Mouse (Mus musculus) olfactory bulb, adult 2 months (tissue): Measurements from ENCODE around the gene Maneal. TPM values are rescaled to one million over a fixed set of nuclear protein-coding genes. Genes with fewer than 3 reads are reported as not detected.

Experiments
- H3K27ac ChIP-seq: fragments of 200-500 bp; 2 replicates; pipeline ENCODE4 v1.5.1; 2012; ENCODE audit warnings: low read depth, low read length; ENCODE audit not compliant: insufficient read depth
- H3K4me1 ChIP-seq: fragments of 200-500 bp; 2 replicates; pipeline ENCODE4 v1.6.1; 2012; ENCODE audit warnings: low read length; ENCODE audit not compliant: control insufficient read depth, insufficient read depth
- H3K4me3 ChIP-seq: fragments of 200-500 bp; 2 replicates; pipeline ENCODE4 v1.5.1; 2012; ENCODE audit warnings: mild to moderate bottlenecking, low read depth, low read length, moderate library complexity; ENCODE audit not compliant: insufficient read depth
- CTCF ChIP-seq: fragments of 200-500 bp; IDR thresholded peaks from 2 replicates; pipeline ENCODE4 v1.5.1; 2012; ENCODE audit warnings: low read depth, mild to moderate bottlenecking, low read length, moderate library complexity; ENCODE audit not compliant: insufficient read depth
- POLR2A ChIP-seq: fragments of 200-500 bp; IDR thresholded peaks from 2 replicates; pipeline ENCODE4 v1.6.1; 2012; ENCODE audit warnings: mild to moderate bottlenecking, low read depth, low read length, moderate library complexity; ENCODE audit not compliant: insufficient read depth
- WGBS: fragments of 180-500 bp; shearing (Covaris S2); methylation state at CpG from one replicate; pipeline ENCODE4 v1.1.7; 2018; 5-methylcytosine and 5-hydroxymethylcytosine counted together
- polyA plus RNA-seq: library from polyadenylated mRNA; stranded (reverse); fragments of >200 nt; gene quantifications from 2 replicates; pipeline ENCODE4 v1.2.4, GENCODE M21; 2012; ENCODE audit warnings: low replicate concordance; ENCODE audit not compliant: missing spikeins, insufficient read depth, insufficient read length

The Maneal gene
- polyA plus RNA-seq, 1 experiment, result not detected

GRCm38 (mm10) chr4:124889935-124890334, 28.0 kb upstream of the Maneal start:
- TF ChIP-seq CTCF, result no peak
- no peak for TF ChIP-seq POLR2A
- peaks cover 28% of the 10 kb centered on the region for H3K4me1 ChIP-seq
- H3K4me3 ChIP-seq, result no peak overlapping the region
- WGBS, result 67% methylated on average over 2 of the region's 2 CpGs
- H3K27ac ChIP-seq, result no peak overlapping the region

DNA sequence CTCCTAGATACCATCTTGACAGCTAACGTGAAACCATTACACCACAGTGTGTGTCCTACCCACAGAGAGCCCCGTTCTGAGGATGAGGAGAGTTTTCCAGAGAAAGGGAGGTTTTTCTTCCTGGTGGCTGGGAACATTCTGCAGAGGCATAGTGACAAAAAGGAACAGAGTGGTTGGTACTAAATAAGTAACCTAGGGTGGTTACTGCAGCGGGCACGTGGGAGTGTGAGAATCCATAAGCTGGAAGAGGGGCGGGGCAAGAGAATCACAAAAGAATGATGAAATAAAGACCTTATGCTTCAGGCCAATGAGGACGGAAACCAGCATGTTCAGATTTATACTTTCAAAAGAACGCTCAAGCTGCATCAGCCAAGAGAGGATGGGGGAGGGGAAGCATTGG, 26.7 kb upstream of the Maneal start:
- peaks cover 18% of the 10 kb centered on the region; the same call in 1 of the 2 replicates for H3K4me1 ChIP-seq
- H3K4me3 ChIP-seq, result no peak overlapping the region
- no peak for TF ChIP-seq POLR2A
- TF ChIP-seq CTCF, result no peak
- no peak overlapping the region for H3K27ac ChIP-seq
- WGBS, result 58% methylated on average over 7 of the region's 7 CpGs

- TF ChIP-seq POLR2A, result no peak
- Histone ChIP-seq H3K4me1 (peaks cover 17% of the 10 kb centered on the region), H3K4me3 (peak overlapping the region; percentile 56), H3K27ac (no peak overlapping the region)
- 2% methylated on average over 37 of the region's 37 CpGs for WGBS
These were observed 20.3 kb upstream of the Maneal start for GRCm38 (mm10) chr4:124882151-124882729.

GRCm38 (mm10) chr4:124881341-124881908, 19.5 kb upstream of the Maneal start:
- H3K4me3 ChIP-seq, result peak overlapping the region; percentile 56
- H3K27ac ChIP-seq, result no peak overlapping the region
- TF ChIP-seq CTCF, result peak; percentile 9; the same call in 1 of the 2 replicates
- TF ChIP-seq POLR2A, result peak; percentile 30; the same call in 1 of the 2 replicates
- WGBS, result under 1% methylated on average over 37 of the region's 37 CpGs
- H3K4me1 ChIP-seq, result peaks cover 17% of the 10 kb centered on the region

GRCm38 (mm10) chr4:124880599-124880998, 18.6 kb upstream of the Maneal start, which contains the start of gene Epha10:
Gene Epha10, plus strand, starts transcription at chr4:124880899.
- Histone ChIP-seq H3K27ac (peak within 1 kb of the TSS; percentile 12), H3K4me3 (peak within 1 kb of the TSS; percentile 56), H3K4me1 (peaks cover 13% of the 10 kb centered on the region)
- 6% methylated on average over 11 of the region's 11 CpGs for WGBS
- TF ChIP-seq CTCF (no peak), POLR2A (no peak)

DNA sequence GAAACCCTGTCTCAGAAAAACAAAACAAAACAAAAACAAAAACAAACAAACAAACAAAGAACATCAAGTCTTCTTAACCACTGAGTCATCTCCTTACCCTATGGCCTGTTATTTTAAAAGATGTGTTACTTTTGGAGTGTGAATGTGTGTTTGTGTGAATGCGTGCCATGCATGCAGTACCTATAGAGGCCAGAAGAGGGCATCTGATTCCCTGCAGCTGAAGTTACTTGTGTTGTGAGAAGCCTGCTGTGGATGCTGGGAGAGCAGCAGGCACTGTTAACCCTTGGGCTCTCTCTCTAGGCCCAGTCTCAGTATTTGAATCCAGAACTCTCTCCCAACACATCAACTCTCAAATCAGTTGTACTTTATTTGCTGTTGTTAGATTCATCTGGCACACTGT, 10.7 kb upstream of the Maneal start:
- WGBS, result 91% methylated on average over 1 of the region's 1 CpGs
- no peaks in the 10 kb centered on the region for H3K4me1 ChIP-seq
- H3K4me3 ChIP-seq, result no peak overlapping the region
- TF ChIP-seq POLR2A (no peak), CTCF (no peak)
- H3K27ac ChIP-seq, result no peak overlapping the region

- 22% methylated on average over 7 of the region's 7 CpGs for WGBS
- Histone ChIP-seq H3K4me3 (no peak overlapping the region), H3K27ac (no peak overlapping the region), H3K4me1 (peaks cover 11% of the 10 kb centered on the region; the same call in 1 of the 2 replicates)
- TF ChIP-seq POLR2A (no peak), CTCF (no peak)
These were observed 1.5 kb downstream of the Maneal start for GRCm38 (mm10) chr4:124860446-124860845.

- peaks cover 11% of the 10 kb centered on the region; the same call in 1 of the 2 replicates for H3K4me1 ChIP-seq
- 78% methylated on average over 5 of the region's 5 CpGs for WGBS
These were observed 3.6 kb downstream of the Maneal start for GRCm38 (mm10) chr4:124858370-124858769.

GRCm38 (mm10) chr4:124856294-124856693, 5.7 kb downstream of the Maneal start:
- peaks cover 18% of the 10 kb centered on the region for H3K4me1 ChIP-seq
- no peak for TF ChIP-seq CTCF
- TF ChIP-seq POLR2A, result no peak

More at GRCm38 (mm10) chr4:124858370-124858769, 3.6 kb downstream of the Maneal start:
- H3K4me3 ChIP-seq, result no peak overlapping the region
- no peak overlapping the region for H3K27ac ChIP-seq
- TF ChIP-seq CTCF, result no peak
- TF ChIP-seq POLR2A, result no peak

More at GRCm38 (mm10) chr4:124856294-124856693, 5.7 kb downstream of the Maneal start:
- 84% methylated on average over 8 of the region's 8 CpGs for WGBS
- Histone ChIP-seq H3K27ac (no peak overlapping the region), H3K4me3 (no peak overlapping the region)
